Mouse (Mus musculus): ENCODE results near the gene As3mt. TPM values are rescaled to one million over a fixed set of nuclear protein-coding genes. Genes with fewer than 3 reads are reported as not detected.

Gene As3mt
- 10.5 TPM for polyA plus RNA-seq (2014; fragmentation: Illumina TruSeq; extraction: RNeasy Lipid Tissue Mini Kit (QIAGEN cat#74804); ENCODE audit: low read depth, low replicate concordance)

GRCm38 (mm10) chr19:46707296-46708151, at the start of gene As3mt:
TSS of gene As3mt (plus strand) at chr19:46707458.

DNA sequence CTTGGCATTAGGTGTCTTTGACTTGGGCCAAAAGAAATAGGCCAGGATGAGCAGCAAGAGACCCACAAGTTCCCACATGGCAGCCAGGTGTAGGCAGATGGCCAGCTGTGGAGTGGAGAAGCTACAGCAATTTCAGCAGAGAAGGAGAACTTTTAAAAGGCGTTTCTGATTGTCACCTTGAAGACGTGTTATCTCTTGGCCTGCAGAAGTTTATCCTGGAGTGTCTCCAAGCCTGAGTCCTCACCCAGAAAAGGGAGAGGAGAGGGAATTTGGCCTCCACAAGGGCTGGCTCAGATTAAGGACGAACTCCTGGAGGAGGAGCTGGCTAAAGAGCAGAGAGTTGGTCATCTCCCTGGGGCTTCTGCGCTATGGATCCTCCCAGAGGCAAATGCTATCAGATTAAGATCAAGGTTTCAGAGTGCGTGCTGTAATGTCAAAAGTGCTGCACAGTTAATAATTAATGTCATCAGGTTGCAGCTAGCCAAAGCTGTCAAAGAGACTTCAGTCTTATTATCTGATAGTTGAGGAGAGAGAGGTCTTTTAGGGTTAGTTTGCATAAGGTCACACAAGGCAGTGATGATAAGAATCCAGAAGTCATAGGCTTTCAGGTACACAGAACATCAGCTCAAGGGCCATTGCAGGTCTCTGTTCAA, 34.4 kb upstream of the As3mt start, which contains the start of gene Cyp17a1:
Gene Cyp17a1 (minus strand): TSS at position 407 of the 653 bp plus-strand sequence.

GRCm38 (mm10) chr19:46689460-46690372, 17.5 kb upstream of the As3mt start, which contains the start of gene Borcs7:
TSS of gene Borcs7 (plus strand) at chr19:46689906.

DNA sequence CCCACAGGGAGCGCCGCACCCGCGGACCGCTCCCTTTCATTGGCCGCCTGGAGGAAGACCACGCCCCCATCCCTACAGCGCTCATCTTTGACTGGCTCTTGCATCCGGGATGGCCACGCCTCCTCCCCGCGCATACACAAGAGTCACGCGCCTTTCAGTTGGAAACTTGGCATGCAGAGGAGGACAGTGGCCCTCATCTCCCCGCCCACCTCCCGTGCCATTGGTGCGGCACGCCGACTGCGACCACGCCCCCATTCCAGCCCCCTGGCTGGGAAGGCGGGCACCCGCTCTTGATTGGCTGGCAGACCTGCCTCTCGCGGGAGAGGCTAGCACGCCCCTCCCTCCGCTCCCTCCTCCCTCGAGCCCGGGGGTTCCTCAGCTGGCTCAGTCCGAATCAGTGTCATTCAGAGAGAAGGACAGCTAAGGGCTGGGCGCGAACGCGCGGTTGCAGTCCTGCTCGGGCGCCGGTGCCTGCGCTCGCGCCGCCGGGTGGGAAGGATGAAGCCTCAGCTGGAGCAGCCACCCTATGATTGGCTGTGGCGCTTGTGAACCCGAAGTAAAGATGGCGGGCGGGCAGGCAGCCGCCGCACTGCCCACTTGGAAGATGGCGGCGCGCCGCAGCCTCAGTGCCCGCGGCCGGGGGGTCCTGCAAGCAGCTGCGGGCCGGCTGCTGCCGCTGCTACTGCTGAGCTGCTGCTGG, 54.1 kb downstream of the As3mt start, which contains the start of gene Cnnm2:
Gene Cnnm2 (plus strand): TSS at position 350 of the 700 bp plus-strand sequence.

Other genes starting within 250 kb of the As3mt start
- gene Trim8, start 205.8 kb upstream of the As3mt start, polyA plus RNA-seq (2014; fragmentation: Illumina TruSeq; extraction: RNeasy Lipid Tissue Mini Kit (QIAGEN cat#74804); ENCODE audit: low read depth, low replicate concordance): 0.36 TPM
- 300 TPM for gene Arl3, start 134.3 kb upstream of the As3mt start, polyA plus RNA-seq (2014; fragmentation: Illumina TruSeq; extraction: RNeasy Lipid Tissue Mini Kit (QIAGEN cat#74804); ENCODE audit: low read depth, low replicate concordance)
- gene Sfxn2, start 134.1 kb upstream of the As3mt start, polyA plus RNA-seq (2014; fragmentation: Illumina TruSeq; extraction: RNeasy Lipid Tissue Mini Kit (QIAGEN cat#74804); ENCODE audit: low read depth, low replicate concordance): 2.3 TPM
- 3.6 TPM for gene Wbp1l, start 108.4 kb upstream of the As3mt start, polyA plus RNA-seq (2014; fragmentation: Illumina TruSeq; extraction: RNeasy Lipid Tissue Mini Kit (QIAGEN cat#74804); ENCODE audit: low read depth, low replicate concordance)
- 291 TPM for gene Cyp17a1, start 34.3 kb upstream of the As3mt start, polyA plus RNA-seq (2014; fragmentation: Illumina TruSeq; extraction: RNeasy Lipid Tissue Mini Kit (QIAGEN cat#74804); ENCODE audit: low read depth, low replicate concordance)
- 11.2 TPM for gene Borcs7, start 17.6 kb upstream of the As3mt start, polyA plus RNA-seq (2014; fragmentation: Illumina TruSeq; extraction: RNeasy Lipid Tissue Mini Kit (QIAGEN cat#74804); ENCODE audit: low read depth, low replicate concordance)
- gene Cnnm2, start 54.1 kb downstream of the As3mt start, polyA plus RNA-seq (2014; fragmentation: Illumina TruSeq; extraction: RNeasy Lipid Tissue Mini Kit (QIAGEN cat#74804); ENCODE audit: low read depth, low replicate concordance): 0.80 TPM

All from testis, adult 10 weeks (tissue).